Mouse (Mus musculus) embryonic facial prominence, embryonic 15.5 days (tissue): Measurements from ENCODE around the gene Msi2. TPM values are rescaled to one million over a fixed set of nuclear protein-coding genes. Genes with fewer than 3 reads are reported as not detected.

Experiments used
- ATAC-seq: fragments of 200-750 bp; cut with Nextera tagmentation; 2 replicates; pipeline ENCODE4 v1.8.0; 2017; ENCODE audit warnings: low read depth, moderate TSS enrichment; ENCODE audit not compliant: insufficient number of reproducible peaks, low FRiP score, low TSS enrichment
- H3K27ac ChIP-seq: fragments of 300-500 bp; sonication (generic); replicated peaks from 2 replicates; pipeline ENCODE4 v1.5.1; 2015; ENCODE audit warnings: mild to moderate bottlenecking, inconsistent platforms
- H3K27me3 ChIP-seq: fragments of 300-500 bp; sonication (generic); 2 replicates; pipeline ENCODE4 v1.6.1; 2015; ENCODE audit warnings: inconsistent platforms
- H3K36me3 ChIP-seq: fragments of 300-500 bp; sonication (generic); 2 replicates; pipeline ENCODE4 v1.6.1; 2015; ENCODE audit warnings: mild to moderate bottlenecking, inconsistent platforms
- H3K4me1 ChIP-seq: fragments of 300-500 bp; sonication (generic); 2 replicates; pipeline ENCODE4 v1.6.1; 2015; ENCODE audit warnings: inconsistent platforms
- H3K4me2 ChIP-seq: fragments of 300-500 bp; sonication (generic); replicated peaks from 2 replicates; pipeline ENCODE4 v1.6.1; 2015; ENCODE audit warnings: mild to moderate bottlenecking, inconsistent platforms
- H3K4me3 ChIP-seq: fragments of 300-500 bp; sonication (generic); replicated peaks from 2 replicates; pipeline ENCODE4 v1.5.1; 2015; ENCODE audit warnings: mild to moderate bottlenecking, inconsistent platforms
- H3K9ac ChIP-seq: fragments of 300-500 bp; sonication (generic); 2 replicates; pipeline ENCODE4 v1.6.1; 2015; ENCODE audit warnings: inconsistent platforms
- H3K9me3 ChIP-seq: fragments of 300-500 bp; sonication (generic); replicated peaks from 2 replicates; pipeline ENCODE4 v1.6.1; 2016; ENCODE audit warnings: inconsistent platforms
- WGBS: fragments of 180-500 bp; shearing (Covaris S2); methylation state at CpG from one replicate; pipeline ENCODE4 v1.1.7; 2015; 5-methylcytosine and 5-hydroxymethylcytosine counted together
- polyA plus RNA-seq: library from polyadenylated mRNA; unstranded; fragments of >200 nt; fragmentation: Nextera tagmentation; extraction: Ambion mirVana; gene quantifications from 2 replicates; pipeline ENCODE4 v1.2.1, GENCODE M21; 2015

The Msi2 gene
- polyA plus RNA-seq, 1 experiment from 2014 or later: 19.7 TPM

DNA sequence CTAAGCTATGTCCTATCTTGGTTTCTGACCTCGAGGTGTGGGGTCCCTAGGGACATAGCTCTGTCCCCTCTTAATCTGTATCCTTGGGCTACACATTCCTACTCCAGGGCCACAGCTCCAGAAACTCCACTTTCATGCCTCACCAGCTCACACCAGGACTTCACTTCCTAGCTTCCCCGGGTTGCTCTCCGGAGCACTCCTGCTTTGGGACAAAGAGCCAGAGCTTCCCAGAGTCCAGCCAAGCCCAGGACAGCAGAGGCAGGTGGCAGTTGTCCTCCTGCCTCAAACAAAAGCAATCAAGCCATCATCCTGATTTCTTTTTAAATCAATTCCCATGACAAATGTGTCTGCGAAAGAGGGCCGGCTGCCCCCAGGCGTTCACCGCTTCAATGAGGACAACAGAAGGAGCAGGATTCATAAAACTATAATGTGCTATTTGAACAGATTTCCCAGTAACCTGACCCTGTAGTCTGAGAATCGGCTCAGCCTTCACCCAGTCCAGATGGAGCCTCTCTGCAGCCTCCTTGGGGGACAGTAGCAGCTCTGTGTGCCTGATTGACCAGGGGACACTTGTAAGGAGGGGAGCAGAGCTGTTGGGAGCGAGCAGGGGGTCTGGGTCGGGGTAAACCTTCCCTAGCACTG is 409.1 kb downstream of the Msi2 start:
- Histone ChIP-seq H3K4me3 (no peak overlapping the region), H3K4me2 (no peak overlapping the region), H3K9me3 (no peaks in the 10 kb centered on the region), H3K36me3 (no peaks in the 10 kb centered on the region), H3K4me1 (no peaks in the 10 kb centered on the region), H3K27me3 (no peaks in the 10 kb centered on the region), H3K9ac (no peak overlapping the region), H3K27ac (no peak overlapping the region)
- WGBS: 30% methylated on average over 10 of the region's 10 CpGs
- ATAC-seq: no peak

DNA sequence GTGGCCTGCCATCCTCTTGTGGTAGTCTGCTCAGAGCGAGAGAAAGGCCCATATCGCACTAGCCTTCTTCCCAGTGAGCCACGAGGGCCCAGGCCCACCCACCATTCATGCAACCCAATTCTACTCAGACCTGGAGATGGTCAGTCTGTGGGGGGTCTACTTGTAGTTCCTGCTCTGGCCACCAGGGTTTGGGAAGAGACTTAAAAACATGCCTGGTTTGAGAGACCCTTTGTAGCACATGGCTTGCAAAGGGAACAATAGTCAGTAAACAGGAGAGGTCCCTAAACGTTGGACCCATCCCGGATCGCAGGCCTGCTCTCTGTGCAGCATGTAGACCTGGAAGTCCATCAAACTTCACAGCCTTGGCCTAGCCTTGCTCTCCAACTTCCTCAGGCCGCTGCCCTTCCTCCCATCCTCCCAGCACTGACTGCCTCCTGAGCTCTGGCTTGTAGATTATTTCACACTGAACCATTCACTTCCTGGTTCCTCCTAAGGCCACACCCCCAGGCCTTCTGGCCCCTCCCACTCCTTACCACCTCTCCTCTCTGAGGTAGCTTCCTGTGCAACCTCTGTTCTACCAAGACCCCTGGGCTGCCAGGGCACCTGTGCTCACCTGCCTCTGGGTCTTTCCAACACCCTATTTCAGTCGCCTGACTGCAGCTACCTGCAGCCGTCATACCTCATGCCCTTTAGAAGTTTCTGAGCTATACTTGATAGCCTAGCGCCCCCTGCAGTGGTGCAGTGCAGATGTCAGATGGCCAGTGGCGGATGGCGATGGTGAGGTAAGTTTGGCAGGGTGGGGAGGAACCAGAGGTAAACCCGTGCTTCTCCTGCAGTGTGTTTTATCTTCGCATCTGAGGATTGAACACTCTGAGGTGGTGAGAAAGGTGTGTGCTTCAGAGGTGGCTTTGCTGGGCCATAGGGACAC is 410.4 kb downstream of the Msi2 start:
- Histone ChIP-seq H3K27ac (no peak overlapping the region), H3K27me3 (no peaks in the 10 kb centered on the region), H3K4me3 (no peak overlapping the region), H3K9ac (no peak overlapping the region), H3K4me1 (no peaks in the 10 kb centered on the region), H3K36me3 (no peaks in the 10 kb centered on the region), H3K4me2 (no peak overlapping the region), H3K9me3 (no peaks in the 10 kb centered on the region)
- 82% methylated on average over 14 of the region's 14 CpGs for WGBS
- ATAC-seq: no peak

DNA sequence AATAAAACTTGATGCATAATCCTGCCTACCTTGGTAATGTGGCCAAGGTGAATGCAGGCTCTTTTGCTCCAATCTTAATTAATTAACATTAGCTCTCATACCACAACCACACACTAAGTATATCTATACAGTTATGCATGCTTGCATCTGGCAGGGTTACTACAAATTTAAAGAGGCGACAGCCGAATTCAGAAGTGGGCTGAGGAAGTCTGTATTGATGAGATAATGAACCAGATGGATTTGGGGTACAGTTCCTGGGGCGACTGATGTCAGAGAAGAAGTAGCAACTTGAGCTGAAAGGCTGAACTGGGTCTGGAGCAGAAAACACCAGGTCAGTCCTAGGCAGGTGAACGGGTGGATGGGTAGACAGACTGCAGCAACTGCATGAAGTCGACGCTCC is 412.6 kb downstream of the Msi2 start:
- H3K4me2 ChIP-seq: no peak overlapping the region
- no peaks in the 10 kb centered on the region for H3K27me3 ChIP-seq
- WGBS: 85% methylated on average over 6 of the region's 6 CpGs
- H3K27ac ChIP-seq: no peak overlapping the region
- no peaks in the 10 kb centered on the region for H3K9me3 ChIP-seq
- H3K4me3 ChIP-seq: no peak overlapping the region
- no peaks in the 10 kb centered on the region for H3K4me1 ChIP-seq
- H3K36me3 ChIP-seq: no peaks in the 10 kb centered on the region
- no peak for ATAC-seq
- H3K9ac ChIP-seq: no peak overlapping the region

DNA sequence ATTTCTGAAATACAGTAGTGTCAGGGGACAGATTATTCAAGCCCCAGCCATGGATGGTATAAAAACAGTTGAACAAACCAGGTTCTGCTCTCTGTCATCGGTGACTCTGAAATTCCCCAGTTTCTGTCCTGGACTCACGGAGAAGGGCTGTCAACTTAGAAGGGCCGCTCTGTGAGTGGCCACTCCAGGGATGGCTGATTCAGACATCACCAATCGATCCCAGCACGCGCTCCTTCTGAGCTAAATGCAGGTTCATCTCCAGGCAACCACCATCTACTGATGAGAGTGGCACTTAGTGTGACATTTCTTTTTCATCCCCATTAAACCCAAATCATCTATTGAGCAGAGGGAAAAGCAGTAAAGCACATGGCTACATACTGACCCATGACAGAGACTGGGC is 416.7 kb downstream of the Msi2 start:
- WGBS: 48% methylated on average over 6 of the region's 6 CpGs
- H3K4me2 ChIP-seq: no peak overlapping the region
- no peaks in the 10 kb centered on the region for H3K9me3 ChIP-seq
- ATAC-seq: no peak
- H3K27me3 ChIP-seq: no peaks in the 10 kb centered on the region
- no peak overlapping the region for H3K27ac ChIP-seq
- no peaks in the 10 kb centered on the region for H3K36me3 ChIP-seq
- no peaks in the 10 kb centered on the region for H3K4me1 ChIP-seq
- H3K9ac ChIP-seq: no peak overlapping the region
- no peak overlapping the region for H3K4me3 ChIP-seq

DNA sequence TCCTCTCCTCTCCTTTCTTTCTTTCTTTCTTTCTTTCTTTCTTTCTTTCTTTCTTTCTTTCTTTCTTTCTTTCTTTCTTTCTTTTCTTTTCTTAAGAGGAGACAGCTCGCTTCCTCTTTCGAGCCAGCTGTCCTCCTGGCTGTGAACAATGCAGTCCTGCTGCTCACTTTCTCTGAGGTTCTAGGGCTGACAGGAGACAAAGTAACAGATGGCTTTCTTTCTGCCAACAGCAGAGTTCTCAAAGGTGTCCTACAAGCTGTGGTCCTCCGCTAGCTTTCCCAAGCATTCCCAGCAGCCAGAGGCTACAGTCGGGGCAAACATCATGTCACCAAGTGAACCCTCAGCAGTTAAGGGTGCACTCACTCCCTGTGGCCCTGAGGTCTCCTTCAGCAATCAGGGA is 419.0 kb downstream of the Msi2 start:
- no peak overlapping the region for H3K27ac ChIP-seq
- no peaks in the 10 kb centered on the region for H3K36me3 ChIP-seq
- WGBS: 80% methylated on average over 4 of the region's 4 CpGs
- no peak overlapping the region for H3K4me2 ChIP-seq
- H3K4me1 ChIP-seq: peaks cover 2% of the 10 kb centered on the region; the same call in 1 of the 2 replicates
- ATAC-seq: no peak
- no peak overlapping the region for H3K4me3 ChIP-seq
- no peaks in the 10 kb centered on the region for H3K9me3 ChIP-seq
- no peak overlapping the region for H3K9ac ChIP-seq
- peaks cover 10% of the 10 kb centered on the region; the same call in 1 of the 2 replicates for H3K27me3 ChIP-seq

DNA sequence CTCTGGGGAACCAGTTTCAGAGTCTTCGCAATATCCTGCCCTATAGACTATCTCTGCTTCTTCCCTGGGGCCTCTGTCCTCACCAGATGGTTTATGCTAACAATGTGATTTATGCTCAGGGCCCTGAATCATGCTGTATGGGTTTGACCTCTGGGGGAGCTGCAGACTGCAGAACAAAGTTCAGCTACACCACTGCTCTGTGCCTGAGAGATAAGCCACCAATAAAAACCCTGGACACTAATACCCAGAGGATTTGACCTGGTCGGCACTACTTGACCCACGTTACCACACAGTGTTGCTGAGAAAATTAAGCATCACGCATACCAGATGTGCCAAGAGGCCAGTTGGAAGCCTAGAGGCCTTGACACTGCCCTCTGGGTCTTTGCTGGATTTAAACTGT is 420.8 kb downstream of the Msi2 start:
- ATAC-seq: no peak
- Histone ChIP-seq H3K9ac (no peak overlapping the region), H3K27me3 (peaks cover 10% of the 10 kb centered on the region; the same call in 1 of the 2 replicates), H3K4me3 (no peak overlapping the region), H3K36me3 (no peaks in the 10 kb centered on the region), H3K4me2 (no peak overlapping the region), H3K27ac (no peak overlapping the region), H3K4me1 (peaks cover 10% of the 10 kb centered on the region; the same call in 1 of the 2 replicates), H3K9me3 (no peaks in the 10 kb centered on the region)
- WGBS: 53% methylated on average over 4 of the region's 4 CpGs

DNA sequence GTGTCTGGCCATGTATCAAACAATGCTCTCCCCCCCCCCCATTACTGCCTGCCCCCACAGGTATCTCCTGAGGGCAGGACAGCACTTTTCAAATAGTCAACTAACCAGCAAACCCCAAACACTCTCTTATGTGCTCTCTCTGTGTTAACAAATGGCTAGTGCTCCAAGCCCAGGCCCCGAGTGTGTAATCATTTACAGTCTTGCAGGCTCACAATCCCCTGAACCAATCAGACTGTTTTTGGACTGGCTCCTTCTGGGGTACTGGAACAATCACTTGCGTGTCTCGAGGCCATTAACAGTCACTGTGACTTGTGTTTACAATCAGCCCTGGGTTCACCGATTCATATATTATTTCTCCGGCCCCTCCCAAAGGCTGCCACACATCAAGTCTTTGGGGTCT is 423.0 kb downstream of the Msi2 start:
- Histone ChIP-seq H3K9ac (no peak overlapping the region), H3K9me3 (no peaks in the 10 kb centered on the region), H3K4me1 (peaks cover 10% of the 10 kb centered on the region; the same call in 1 of the 2 replicates), H3K27ac (no peak overlapping the region), H3K36me3 (no peaks in the 10 kb centered on the region), H3K4me3 (no peak overlapping the region), H3K27me3 (peaks cover 10% of the 10 kb centered on the region; the same call in 1 of the 2 replicates), H3K4me2 (no peak overlapping the region)
- WGBS: 65% methylated on average over 5 of the region's 5 CpGs
- ATAC-seq: no peak

DNA sequence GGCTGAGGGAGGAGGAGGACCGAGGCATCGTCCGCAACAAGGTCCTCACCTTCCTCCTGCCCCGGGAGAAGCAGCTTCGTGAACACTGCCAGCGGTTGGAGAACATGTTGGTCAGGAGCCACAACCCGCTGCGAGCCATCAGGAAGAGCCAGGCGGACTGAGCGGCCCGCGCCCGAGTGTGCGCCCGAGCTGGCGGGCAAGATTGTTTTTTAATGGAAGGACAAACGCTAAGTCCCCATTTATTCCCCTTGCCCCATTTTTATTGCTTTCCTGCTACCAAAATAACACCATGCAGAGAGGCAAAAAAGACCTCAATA is 424.0 kb downstream of the Msi2 start:
- H3K9ac ChIP-seq: no peak overlapping the region
- no peaks in the 10 kb centered on the region for H3K36me3 ChIP-seq
- peak overlapping the region; percentile 45 for H3K4me2 ChIP-seq
- 33% methylated on average over 17 of the region's 17 CpGs for WGBS
- peaks cover 10% of the 10 kb centered on the region; the same call in 1 of the 2 replicates for H3K4me1 ChIP-seq
- no peaks in the 10 kb centered on the region for H3K9me3 ChIP-seq
- peak overlapping the region; percentile 24 for H3K4me3 ChIP-seq
- no peak for ATAC-seq
- H3K27ac ChIP-seq: no peak overlapping the region
- peaks cover 10% of the 10 kb centered on the region; the same call in 1 of the 2 replicates for H3K27me3 ChIP-seq

DNA sequence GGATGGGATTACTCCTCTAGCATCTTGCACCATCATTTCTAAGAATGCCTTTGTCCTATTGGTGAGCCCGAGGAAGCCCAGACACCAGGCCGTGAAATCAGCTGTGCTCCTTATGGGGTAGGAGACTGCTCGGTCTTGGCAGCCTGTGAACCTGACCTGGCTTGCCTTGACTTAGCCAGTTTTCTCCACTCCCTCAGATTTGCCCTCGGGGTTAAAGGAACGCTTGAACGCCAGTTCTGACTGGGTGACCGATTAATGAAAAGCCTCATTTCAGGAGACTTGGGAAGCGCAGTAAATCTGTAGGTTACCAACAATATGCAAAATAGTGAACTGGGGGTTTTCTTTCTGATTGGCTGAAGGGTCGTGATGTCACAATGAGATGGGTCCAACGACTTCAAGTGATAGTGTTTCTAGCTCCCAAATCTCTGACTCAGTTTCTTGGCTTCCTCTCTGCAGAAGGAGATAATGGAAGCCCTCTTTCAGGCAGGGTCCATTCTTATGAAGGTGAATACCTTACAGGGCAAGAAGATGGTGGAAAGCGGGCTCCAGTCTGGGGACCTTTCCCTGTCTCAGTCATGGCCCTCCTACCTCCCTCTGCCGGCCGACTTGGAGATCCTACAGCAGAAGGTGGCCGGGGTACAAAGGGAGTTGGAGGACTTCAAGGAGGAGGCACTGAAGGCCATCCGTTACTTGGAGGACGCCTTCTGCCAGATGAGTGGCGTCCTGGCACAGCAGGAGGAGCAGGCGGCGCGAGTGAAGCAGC is 424.5 kb downstream of the Msi2 start, which contains the start of gene Ccdc182:
TSS of gene Ccdc182 (plus strand) at position 428 of the 763 bp plus-strand sequence.
- no peak within 1 kb of the TSS for H3K9ac ChIP-seq
- H3K4me1 ChIP-seq: peaks cover 14% of the 10 kb centered on the region; the same call in 1 of the 2 replicates
- ATAC-seq: no peak
- no peaks in the 10 kb centered on the region for H3K36me3 ChIP-seq
- peaks cover 10% of the 10 kb centered on the region; the same call in 1 of the 2 replicates for H3K27me3 ChIP-seq
- H3K27ac ChIP-seq: no peak within 1 kb of the TSS
- H3K9me3 ChIP-seq: no peaks in the 10 kb centered on the region
- H3K4me2 ChIP-seq: peak within 1 kb of the TSS; percentile 45
- H3K4me3 ChIP-seq: peak within 1 kb of the TSS; percentile 24
- WGBS: 23% methylated on average over 20 of the region's 20 CpGs

DNA sequence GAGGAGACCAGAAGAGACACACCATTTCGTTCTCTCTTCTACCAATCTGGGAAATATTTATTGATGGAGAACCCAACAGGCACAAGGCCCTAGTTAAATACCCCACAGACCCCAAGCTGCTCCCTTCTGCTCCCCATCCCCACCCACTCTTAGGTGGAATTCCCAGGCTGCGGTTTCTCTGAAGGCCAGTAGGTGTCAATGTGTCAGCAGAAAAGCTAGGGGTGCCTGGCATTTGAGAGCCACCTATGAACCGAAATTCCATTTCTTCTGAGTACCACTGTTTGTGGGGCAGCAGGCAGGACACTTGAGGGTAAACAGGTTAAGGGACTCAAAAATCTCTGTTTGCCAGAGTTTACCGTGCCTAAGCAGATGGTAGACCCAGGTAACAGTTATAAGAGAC is 426.6 kb downstream of the Msi2 start:
- no peak for ATAC-seq
- H3K36me3 ChIP-seq: no peaks in the 10 kb centered on the region
- peaks cover 10% of the 10 kb centered on the region; the same call in 1 of the 2 replicates for H3K27me3 ChIP-seq
- no peak overlapping the region for H3K4me2 ChIP-seq
- peaks cover 20% of the 10 kb centered on the region; the same call in 1 of the 2 replicates for H3K4me1 ChIP-seq
- H3K4me3 ChIP-seq: no peak overlapping the region
- 39% methylated on average over 4 of the region's 4 CpGs for WGBS
- no peaks in the 10 kb centered on the region for H3K9me3 ChIP-seq
- no peak overlapping the region for H3K27ac ChIP-seq
- H3K9ac ChIP-seq: no peak overlapping the region

DNA sequence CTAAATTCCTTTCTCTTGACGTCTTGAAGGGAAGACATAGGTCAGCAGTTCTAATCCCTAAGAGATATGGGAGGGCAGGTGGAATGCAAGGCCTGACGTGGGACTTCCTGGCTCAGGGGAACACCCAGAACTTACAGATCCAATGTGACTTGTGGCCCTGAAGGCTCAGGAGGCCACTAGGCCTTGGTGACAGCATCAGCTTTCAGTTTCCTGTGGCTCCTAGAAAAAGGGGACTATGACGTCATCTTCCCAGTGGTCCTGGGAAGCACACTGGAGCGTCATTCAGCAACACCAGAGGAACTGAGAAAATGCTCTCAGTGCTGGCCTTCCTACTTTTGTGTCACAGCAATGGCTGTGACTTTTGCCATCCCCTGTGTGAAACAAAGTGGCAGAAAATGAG is 427.1 kb downstream of the Msi2 start:
- Histone ChIP-seq H3K9ac (no peak overlapping the region), H3K4me3 (no peak overlapping the region), H3K27me3 (peaks cover 10% of the 10 kb centered on the region; the same call in 1 of the 2 replicates), H3K4me2 (no peak overlapping the region), H3K36me3 (no peaks in the 10 kb centered on the region), H3K27ac (no peak overlapping the region), H3K4me1 (peaks cover 20% of the 10 kb centered on the region; the same call in 1 of the 2 replicates), H3K9me3 (no peaks in the 10 kb centered on the region)
- 65% methylated on average over 4 of the region's 4 CpGs for WGBS
- ATAC-seq: no peak
